Mouse (Mus musculus) neural tube, embryonic 13.5 days (tissue): ENCODE measurements around the gene Bbs5. TPM values are rescaled to one million over a fixed set of nuclear protein-coding genes. Genes with fewer than 3 reads are reported as not detected.
A peak's percentile ranks its signal among the peaks of the same experiment; 100 is the strongest.

Source experiments
- ATAC-seq: fragments of 200-750 bp; cut with Nextera tagmentation; 2 replicates; pipeline ENCODE4 v1.8.0; 2017; ENCODE audit warnings: low read depth, mild to moderate bottlenecking, moderate TSS enrichment, moderate library complexity
- H3K27ac ChIP-seq: fragments of 300-500 bp; sonication (generic); replicated peaks from 2 replicates; pipeline ENCODE4 v1.5.1; 2015; ENCODE audit warnings: moderate library complexity, mild to moderate bottlenecking, inconsistent platforms
- H3K27me3 ChIP-seq: fragments of 300-500 bp; sonication (generic); 2 replicates; pipeline ENCODE4 v1.6.1; 2015; ENCODE audit warnings: mild to moderate bottlenecking, inconsistent platforms
- H3K36me3 ChIP-seq: fragments of 300-500 bp; sonication (generic); 2 replicates; pipeline ENCODE4 v1.6.1; 2015; ENCODE audit warnings: mild to moderate bottlenecking, inconsistent platforms
- H3K4me1 ChIP-seq: fragments of 300-500 bp; sonication (generic); replicated peaks from 2 replicates; pipeline ENCODE4 v1.6.1; 2015; ENCODE audit warnings: inconsistent platforms
- H3K4me2 ChIP-seq: fragments of 300-500 bp; sonication (generic); 2 replicates; pipeline ENCODE4 v1.6.1; 2015; ENCODE audit warnings: inconsistent platforms, mild to moderate bottlenecking, moderate library complexity
- H3K4me3 ChIP-seq: fragments of 300-500 bp; sonication (generic); 2 replicates; pipeline ENCODE4 v1.5.1; 2015; ENCODE audit warnings: mild to moderate bottlenecking, inconsistent platforms
- H3K9ac ChIP-seq: fragments of 300-500 bp; sonication (generic); 2 replicates; pipeline ENCODE4 v1.6.1; 2015; ENCODE audit warnings: moderate library complexity, mild to moderate bottlenecking, inconsistent platforms
- H3K9me3 ChIP-seq: fragments of 300-500 bp; sonication (generic); 2 replicates; pipeline ENCODE4 v1.6.1; 2016; ENCODE audit warnings: inconsistent platforms
- WGBS: fragments of 180-500 bp; shearing (Covaris S2); methylation state at CpG from one replicate; pipeline ENCODE4 v1.1.7; 2015; 5-methylcytosine and 5-hydroxymethylcytosine counted together
- polyA plus RNA-seq: library from polyadenylated mRNA; unstranded; fragments of >200 nt; fragmentation: Nextera tagmentation; extraction: Ambion mirVana; gene quantifications from 2 replicates; pipeline ENCODE4 v1.2.1, GENCODE M21; 2015

The Bbs5 gene
- polyA plus RNA-seq: 22.4 and 25.8 TPM in 2 replicates

DNA sequence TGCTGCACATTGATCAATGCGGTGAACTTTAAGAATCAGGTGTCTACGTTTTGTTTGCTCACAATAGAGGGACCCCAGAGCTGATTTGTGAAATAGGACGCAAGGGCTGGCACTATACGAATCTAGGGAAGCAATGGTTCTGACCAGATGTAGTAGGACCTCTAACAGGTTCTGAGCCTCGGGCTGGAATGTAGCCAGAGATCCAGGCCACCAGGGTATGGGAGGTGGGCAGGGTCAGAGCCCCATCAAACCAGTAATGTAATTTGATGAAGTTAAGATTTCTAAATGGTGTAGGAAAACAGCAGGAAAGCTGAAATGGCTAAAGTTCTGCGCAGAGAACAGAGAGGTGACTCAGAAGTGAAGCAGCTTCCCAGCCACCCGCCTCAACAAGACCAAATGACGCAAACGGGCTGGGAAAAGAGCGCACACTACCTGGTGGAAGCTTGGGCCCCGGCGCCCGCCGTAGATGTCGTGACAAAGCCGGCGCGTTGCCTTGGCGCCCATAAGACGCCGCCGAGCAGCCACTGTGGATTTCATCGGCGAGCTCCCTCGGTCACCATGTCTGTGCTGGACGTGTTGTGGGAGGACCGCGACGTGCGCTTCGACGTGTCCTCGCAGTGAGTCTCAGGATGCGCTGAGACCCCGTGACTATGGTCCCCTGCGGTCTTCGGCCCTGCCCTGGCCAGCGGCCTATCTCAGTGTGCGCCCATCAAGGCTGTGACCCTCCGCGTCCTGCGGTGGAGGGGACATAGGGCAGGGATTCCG is at the start of gene Bbs5:
Gene Bbs5 (plus strand): TSS at position 446 of the 765 bp plus-strand sequence.
- peak; percentile 94 for ATAC-seq
- peaks cover 11% of the 10 kb centered on the region for H3K4me1 ChIP-seq
- no peaks in the 10 kb centered on the region for H3K9me3 ChIP-seq
- peak within 1 kb of the TSS; percentile 80 for H3K9ac ChIP-seq
- H3K4me2 ChIP-seq: peak within 1 kb of the TSS; percentile 69
- 3% methylated on average over 43 of the region's 43 CpGs for WGBS
- H3K27me3 ChIP-seq: no peaks in the 10 kb centered on the region
- H3K36me3 ChIP-seq: peaks cover 4% of the 10 kb centered on the region
- H3K27ac ChIP-seq: peak within 1 kb of the TSS; percentile 43
- peak within 1 kb of the TSS; percentile 78 for H3K4me3 ChIP-seq

DNA sequence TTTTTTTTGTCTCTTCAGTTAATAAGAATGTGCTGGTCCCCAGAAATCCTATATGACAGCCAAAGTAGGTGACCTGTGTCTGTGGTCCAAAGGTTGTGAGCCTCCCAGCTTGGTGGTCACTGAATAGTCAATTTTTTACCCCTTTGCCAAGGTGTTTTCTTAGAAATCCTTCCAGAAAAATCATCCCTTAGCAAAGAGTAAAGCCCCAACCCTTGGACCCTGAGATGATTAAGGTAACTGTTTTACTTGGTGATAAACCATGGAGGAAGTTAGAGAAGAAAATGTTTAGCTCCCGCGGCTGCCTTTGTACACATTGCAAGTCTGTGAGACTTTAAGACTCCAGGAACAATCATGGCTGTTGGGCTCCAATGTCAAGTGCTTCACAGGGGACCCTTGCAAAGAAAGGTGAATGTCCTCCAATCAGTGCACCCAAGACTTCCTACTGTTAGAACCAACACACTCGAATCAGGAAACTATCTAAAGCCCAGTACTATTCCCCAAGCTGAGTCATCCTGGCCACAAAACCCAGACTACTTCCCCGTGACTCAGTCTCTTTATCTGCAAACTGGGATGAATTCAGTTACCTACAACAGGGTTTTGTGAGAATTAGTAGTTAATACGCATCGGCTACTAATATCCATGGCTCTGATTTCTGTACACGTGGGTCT is 43.1 kb upstream of the Bbs5 start:
- ATAC-seq: no peak
- 93% methylated on average over 7 of the region's 7 CpGs for WGBS
- no peaks in the 10 kb centered on the region for H3K9me3 ChIP-seq
- H3K9ac ChIP-seq: no peak overlapping the region
- H3K36me3 ChIP-seq: no peaks in the 10 kb centered on the region
- no peak overlapping the region for H3K27ac ChIP-seq
- no peak overlapping the region for H3K4me3 ChIP-seq
- H3K4me2 ChIP-seq: no peak overlapping the region
- H3K4me1 ChIP-seq: no peaks in the 10 kb centered on the region
- H3K27me3 ChIP-seq: no peaks in the 10 kb centered on the region

DNA sequence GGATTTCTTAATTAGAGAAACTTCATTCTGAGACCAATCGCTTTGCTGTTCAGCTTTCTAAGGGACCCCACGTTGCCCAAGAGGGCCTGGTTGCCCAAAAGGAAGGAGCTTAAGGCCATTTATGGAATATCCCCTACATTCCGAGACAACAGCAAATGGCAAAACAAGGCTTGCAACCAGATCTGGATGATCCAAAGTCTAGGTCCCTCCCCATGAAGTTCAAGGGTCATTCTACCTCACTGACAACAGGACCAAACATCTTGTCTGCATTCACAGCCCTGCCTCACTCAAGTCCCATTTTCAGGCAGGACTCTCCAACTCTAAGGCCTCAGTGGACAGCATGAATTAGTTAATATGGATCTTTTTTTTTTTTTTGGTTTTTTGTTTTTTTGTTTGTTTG is 40.4 kb upstream of the Bbs5 start:
- ATAC-seq: no peak
- Histone ChIP-seq H3K9ac (no peak overlapping the region), H3K9me3 (no peaks in the 10 kb centered on the region), H3K4me1 (no peaks in the 10 kb centered on the region), H3K27ac (no peak overlapping the region), H3K36me3 (no peaks in the 10 kb centered on the region), H3K4me3 (no peak overlapping the region), H3K27me3 (no peaks in the 10 kb centered on the region), H3K4me2 (no peak overlapping the region)
- 88% methylated on average over 3 of the region's 3 CpGs for WGBS

DNA sequence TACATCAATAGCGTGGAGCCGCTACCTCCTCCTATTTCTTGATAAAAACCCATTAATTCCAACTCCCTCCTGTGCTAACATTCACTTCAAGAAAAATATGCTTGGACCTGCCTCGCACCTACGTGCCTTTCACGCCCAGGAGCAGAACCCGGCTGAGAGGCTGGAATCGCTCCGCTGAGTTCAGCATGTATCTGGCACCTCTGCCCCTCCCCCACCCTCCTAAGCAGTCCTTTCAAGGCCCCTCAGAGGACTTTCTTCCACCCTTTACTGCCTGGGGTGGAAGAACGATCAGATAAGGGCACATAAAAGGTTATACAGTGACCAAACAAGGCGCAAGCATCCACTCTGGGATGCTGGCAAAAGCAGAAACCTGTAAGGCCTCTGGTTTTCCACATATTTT is 34.7 kb upstream of the Bbs5 start:
- Histone ChIP-seq H3K4me1 (peaks cover 6% of the 10 kb centered on the region), H3K9me3 (no peaks in the 10 kb centered on the region), H3K4me2 (no peak overlapping the region), H3K36me3 (no peaks in the 10 kb centered on the region), H3K4me3 (no peak overlapping the region), H3K27ac (no peak overlapping the region), H3K9ac (no peak overlapping the region), H3K27me3 (no peaks in the 10 kb centered on the region)
- ATAC-seq: no peak
- 11% methylated on average over 10 of the region's 10 CpGs for WGBS

DNA sequence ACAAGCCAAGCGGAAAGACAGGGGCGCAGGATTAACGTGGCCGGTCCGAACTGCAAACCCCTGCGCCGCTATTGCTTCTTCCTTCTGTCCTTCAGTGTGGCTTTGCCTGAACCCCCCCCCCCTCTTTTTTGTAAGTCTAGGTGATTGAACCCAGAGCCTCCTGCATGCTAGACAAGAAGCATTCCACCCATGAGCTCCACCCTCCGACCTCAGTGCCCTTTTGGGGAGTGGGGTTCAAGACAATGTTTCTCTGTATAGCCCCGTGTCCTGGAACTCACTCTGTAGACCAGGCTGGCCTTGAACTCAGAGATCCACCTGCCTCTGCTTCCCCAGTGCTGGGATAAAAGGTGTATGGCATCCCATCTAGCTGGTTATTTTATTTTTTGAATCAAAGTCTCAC is 34.3 kb upstream of the Bbs5 start:
- no peak overlapping the region for H3K4me3 ChIP-seq
- no peaks in the 10 kb centered on the region for H3K9me3 ChIP-seq
- no peak overlapping the region for H3K4me2 ChIP-seq
- no peak overlapping the region for H3K9ac ChIP-seq
- ATAC-seq: no peak
- no peaks in the 10 kb centered on the region for H3K27me3 ChIP-seq
- peaks cover 6% of the 10 kb centered on the region for H3K4me1 ChIP-seq
- WGBS: 59% methylated on average over 9 of the region's 9 CpGs
- no peaks in the 10 kb centered on the region for H3K36me3 ChIP-seq
- H3K27ac ChIP-seq: no peak overlapping the region

DNA sequence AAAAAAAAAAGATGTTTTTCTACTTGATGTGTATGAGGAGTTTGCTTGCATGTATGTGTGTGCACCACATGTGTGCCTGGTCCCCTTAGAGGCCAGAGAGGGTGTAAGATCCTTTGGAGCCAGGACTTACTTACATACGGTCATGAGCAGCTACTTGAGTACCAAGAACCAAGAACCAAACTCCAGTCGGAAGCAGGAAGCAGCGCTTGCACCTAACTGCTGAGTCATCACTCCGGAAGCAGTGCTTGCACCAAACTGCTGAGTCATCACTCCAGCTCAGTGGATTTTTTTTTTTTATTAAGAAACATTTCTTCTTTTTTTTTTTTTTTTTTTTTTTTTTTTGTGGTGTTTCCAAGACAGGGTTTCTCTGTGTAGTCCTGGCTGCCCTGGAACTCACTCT is 33.7 kb upstream of the Bbs5 start:
- Histone ChIP-seq H3K9ac (no peak overlapping the region), H3K27ac (no peak overlapping the region), H3K4me3 (no peak overlapping the region), H3K4me2 (no peak overlapping the region), H3K36me3 (no peaks in the 10 kb centered on the region), H3K4me1 (peaks cover 6% of the 10 kb centered on the region), H3K27me3 (no peaks in the 10 kb centered on the region), H3K9me3 (no peaks in the 10 kb centered on the region)
- no peak for ATAC-seq
- WGBS: 77% methylated on average over 4 of the region's 4 CpGs

DNA sequence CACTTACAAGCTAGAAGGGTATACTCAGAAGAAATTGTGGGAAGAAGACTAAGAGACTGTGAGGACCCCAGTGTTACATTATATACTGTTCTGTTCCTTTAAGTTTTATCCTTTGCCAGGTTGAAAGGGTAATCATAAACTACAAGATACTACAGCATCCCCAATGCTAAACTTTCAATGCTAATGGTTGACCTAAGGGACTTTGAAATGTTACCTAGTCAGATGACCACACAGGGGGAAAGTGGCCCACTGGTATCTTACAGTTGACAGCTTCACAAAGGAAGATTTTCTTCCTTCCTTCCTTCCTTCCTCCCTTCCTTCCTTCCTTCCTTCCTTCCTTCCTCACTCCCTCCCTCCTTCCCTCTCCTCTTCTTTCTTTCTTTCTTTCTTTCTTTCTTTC is 28.6 kb upstream of the Bbs5 start:
- Histone ChIP-seq H3K36me3 (no peaks in the 10 kb centered on the region), H3K4me3 (no peak overlapping the region), H3K4me2 (no peak overlapping the region), H3K27ac (no peak overlapping the region), H3K9me3 (no peaks in the 10 kb centered on the region), H3K9ac (no peak overlapping the region), H3K27me3 (no peaks in the 10 kb centered on the region), H3K4me1 (no peaks in the 10 kb centered on the region)
- no peak for ATAC-seq

DNA sequence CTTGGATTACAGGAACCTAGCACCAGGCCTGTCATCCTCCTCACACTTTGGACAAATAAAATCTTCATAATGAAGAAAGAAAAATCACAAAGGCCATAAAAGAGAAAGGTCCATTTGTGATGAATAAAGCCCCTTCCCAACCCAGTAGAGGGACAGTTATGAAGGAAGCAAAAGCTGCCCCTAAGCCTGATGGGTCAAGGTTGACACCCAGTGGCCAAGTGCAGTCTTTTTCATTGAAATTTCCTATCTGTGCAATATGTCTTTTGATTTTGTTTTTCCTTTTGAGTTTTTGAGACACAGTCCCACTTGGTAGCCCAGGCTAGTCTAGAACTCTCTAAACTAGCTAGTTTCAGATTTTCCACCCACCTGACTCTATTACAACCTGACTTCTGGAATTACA is 27.7 kb upstream of the Bbs5 start:
- H3K9ac ChIP-seq: no peak overlapping the region
- H3K4me2 ChIP-seq: no peak overlapping the region
- ATAC-seq: no peak
- H3K36me3 ChIP-seq: no peaks in the 10 kb centered on the region
- H3K27me3 ChIP-seq: no peaks in the 10 kb centered on the region
- H3K9me3 ChIP-seq: no peaks in the 10 kb centered on the region
- H3K27ac ChIP-seq: no peak overlapping the region
- H3K4me3 ChIP-seq: no peak overlapping the region
- H3K4me1 ChIP-seq: no peaks in the 10 kb centered on the region

DNA sequence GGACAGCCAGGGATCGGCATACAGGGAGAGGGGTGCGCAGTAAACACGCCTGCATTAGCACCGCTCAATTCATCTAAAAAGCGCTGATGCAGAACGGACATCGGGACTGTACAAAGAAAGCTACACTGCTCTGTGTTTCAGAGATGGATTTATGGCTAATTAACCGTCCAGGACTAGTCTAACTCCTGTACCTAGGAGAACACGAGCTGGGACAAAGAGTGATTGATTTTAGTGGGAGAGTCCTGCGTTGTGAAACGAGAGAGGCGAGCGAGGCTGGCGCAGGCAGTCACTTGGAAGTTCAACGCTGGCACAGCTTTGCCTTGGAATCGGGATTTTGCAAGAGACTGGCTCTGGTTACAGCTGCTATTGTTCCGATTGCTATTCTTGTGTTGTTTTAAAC is 17.8 kb upstream of the Bbs5 start:
- 24% methylated on average over 17 of the region's 17 CpGs for WGBS
- Histone ChIP-seq H3K4me3 (peak overlapping the region; percentile 18), H3K4me2 (peak overlapping the region; percentile 47), H3K27ac (no peak overlapping the region), H3K9ac (peak overlapping the region; percentile 57), H3K36me3 (no peaks in the 10 kb centered on the region), H3K4me1 (no peaks in the 10 kb centered on the region), H3K9me3 (no peaks in the 10 kb centered on the region), H3K27me3 (peaks cover 2% of the 10 kb centered on the region; the same call in 1 of the 2 replicates)
- ATAC-seq: peak; percentile 73

DNA sequence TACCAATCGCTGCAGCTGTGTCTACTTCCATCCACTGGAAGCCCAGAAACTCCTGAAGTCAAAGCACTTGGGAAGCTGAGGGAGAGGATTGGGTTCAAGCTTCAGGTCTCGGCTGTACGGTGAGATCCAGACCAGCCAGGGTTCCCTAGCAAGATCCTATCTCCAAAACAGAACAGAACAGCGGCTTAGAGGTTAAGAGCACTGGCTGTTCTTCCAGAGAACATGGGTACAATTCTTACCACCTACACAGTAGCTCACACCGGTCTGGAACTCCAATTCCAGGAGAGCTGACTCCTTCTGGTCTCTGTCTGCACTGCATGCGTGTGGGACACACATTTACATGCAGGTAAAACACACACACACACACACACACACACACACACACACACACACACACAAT is 17.1 kb upstream of the Bbs5 start:
- Histone ChIP-seq H3K4me2 (no peak overlapping the region), H3K27me3 (peaks cover 3% of the 10 kb centered on the region; the same call in 1 of the 2 replicates), H3K4me3 (no peak overlapping the region), H3K4me1 (no peaks in the 10 kb centered on the region), H3K9me3 (no peaks in the 10 kb centered on the region), H3K27ac (no peak overlapping the region), H3K36me3 (no peaks in the 10 kb centered on the region), H3K9ac (0 out of 2 replicates have a peak overlapping the region, but pooled peaks have one; percentile 57)
- 89% methylated on average over 6 of the region's 6 CpGs for WGBS
- no peak for ATAC-seq

DNA sequence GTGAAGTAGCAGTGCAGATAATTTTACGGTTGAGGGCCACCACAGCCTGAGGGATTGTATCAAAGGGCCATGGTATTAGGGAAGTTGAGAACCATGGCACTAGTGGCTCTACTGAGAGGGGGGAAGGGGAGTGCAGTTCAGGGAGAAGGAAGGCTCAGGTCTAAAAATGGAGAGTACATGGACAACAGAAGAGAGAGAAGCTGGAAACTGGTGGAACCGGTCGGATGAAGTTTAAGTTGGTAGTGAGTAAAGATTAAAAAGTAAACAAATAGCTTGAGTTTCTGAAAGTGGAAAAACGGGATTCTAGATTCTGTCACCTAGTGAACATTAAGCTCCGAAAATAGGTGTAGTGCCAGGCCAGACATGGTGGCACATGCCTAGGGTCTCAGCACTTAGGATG is 16.2 kb upstream of the Bbs5 start:
- no peaks in the 10 kb centered on the region; the same call in 1 of the 2 replicates for H3K4me1 ChIP-seq
- H3K27ac ChIP-seq: no peak overlapping the region
- H3K4me2 ChIP-seq: no peak overlapping the region
- no peak overlapping the region for H3K9ac ChIP-seq
- no peaks in the 10 kb centered on the region for H3K36me3 ChIP-seq
- no peak overlapping the region for H3K4me3 ChIP-seq
- ATAC-seq: no peak
- H3K27me3 ChIP-seq: peaks cover 3% of the 10 kb centered on the region; the same call in 1 of the 2 replicates
- no peaks in the 10 kb centered on the region for H3K9me3 ChIP-seq
- WGBS: 95% methylated on average over 5 of the region's 5 CpGs

DNA sequence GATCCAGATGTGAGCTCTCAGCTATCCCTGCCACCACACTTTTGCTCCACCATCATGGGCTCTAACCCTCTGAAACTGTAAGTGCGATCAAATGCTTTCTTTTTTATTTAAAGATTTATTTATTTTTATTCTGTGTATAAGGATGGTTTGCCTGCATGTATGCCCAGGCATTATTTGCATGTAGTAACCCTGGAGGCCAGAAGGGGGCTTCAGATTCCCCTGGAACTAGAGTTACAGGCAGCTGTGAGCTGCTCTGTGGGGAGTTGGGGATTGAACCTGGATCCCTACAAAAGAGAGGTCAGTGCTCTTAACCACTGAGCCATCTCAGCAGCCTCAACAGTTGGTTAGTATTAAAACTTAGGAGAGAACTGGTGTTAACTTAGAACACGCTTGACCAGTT is 15.5 kb upstream of the Bbs5 start:
- no peak overlapping the region for H3K4me2 ChIP-seq
- WGBS: 92% methylated on average over 2 of the region's 2 CpGs
- ATAC-seq: no peak
- H3K27me3 ChIP-seq: peaks cover 3% of the 10 kb centered on the region; the same call in 1 of the 2 replicates
- no peaks in the 10 kb centered on the region; the same call in 1 of the 2 replicates for H3K4me1 ChIP-seq
- H3K9me3 ChIP-seq: no peaks in the 10 kb centered on the region
- no peaks in the 10 kb centered on the region for H3K36me3 ChIP-seq
- no peak overlapping the region for H3K27ac ChIP-seq
- no peak overlapping the region for H3K4me3 ChIP-seq
- H3K9ac ChIP-seq: no peak overlapping the region
